Mouse (Mus musculus) intestine, postnatal 0 days (tissue): Measurements from ENCODE around the gene Ano10. TPM values are rescaled to one million over a fixed set of nuclear protein-coding genes. Genes with fewer than 3 reads are reported as not detected.

Source experiments
- ATAC-seq: fragments of 200-750 bp; cut with Nextera tagmentation; 2 replicates; pipeline ENCODE4 v1.8.0; 2017; ENCODE audit warnings: mild to moderate bottlenecking, moderate TSS enrichment, moderate library complexity
- H3K27ac ChIP-seq: fragments of 300-500 bp; sonication (generic); 2 replicates; pipeline ENCODE4 v1.5.1; 2014; ENCODE audit warnings: mild to moderate bottlenecking, low read depth, low read length, moderate library complexity
- H3K27me3 ChIP-seq: fragments of 300-500 bp; sonication (generic); replicated peaks from 2 replicates; pipeline ENCODE4 v1.6.1; 2014; ENCODE audit warnings: low read length, mixed read lengths; ENCODE audit not compliant: control insufficient read depth, insufficient read depth
- H3K36me3 ChIP-seq: fragments of 300-500 bp; sonication (generic); 2 replicates; pipeline ENCODE4 v1.6.1; 2014; ENCODE audit warnings: mild to moderate bottlenecking, moderate library complexity; ENCODE audit not compliant: control insufficient read depth, insufficient read depth
- H3K4me1 ChIP-seq: fragments of 300-500 bp; sonication (generic); replicated peaks from 2 replicates; pipeline ENCODE4 v1.6.1; 2014; ENCODE audit warnings: antibody characterized with exemption, low read length, mixed read lengths; ENCODE audit not compliant: control insufficient read depth, insufficient read depth
- H3K4me2 ChIP-seq: fragments of 300-500 bp; sonication (generic); replicated peaks from 2 replicates; pipeline ENCODE4 v1.6.1; 2014; ENCODE audit warnings: low read depth, mild to moderate bottlenecking, moderate library complexity
- H3K4me3 ChIP-seq: fragments of 300-500 bp; sonication (generic); 2 replicates; pipeline ENCODE4 v1.5.1; 2014; ENCODE audit warnings: low read depth, low read length
- H3K9ac ChIP-seq: fragments of 300-500 bp; sonication (generic); 2 replicates; pipeline ENCODE4 v1.6.1; 2014; ENCODE audit warnings: mild to moderate bottlenecking, low read depth, low read length
- H3K9me3 ChIP-seq: fragments of 300-500 bp; sonication (generic); 2 replicates; pipeline ENCODE4 v1.6.1; 2016; ENCODE audit warnings: mixed run types; ENCODE audit not compliant: control insufficient read depth
- CTCF ChIP-seq: sonication (generic); IDR thresholded peaks from 2 replicates; pipeline ENCODE4 v1.5.1; 2016; ENCODE audit warnings: low read depth, mild to moderate bottlenecking, control low read depth, antibody characterized with exemption, moderate library complexity
- WGBS: fragments of 180-500 bp; shearing (Covaris S2); extraction: QIAGEN DNeasy Blood & Tissue Kit; methylation state at CpG from one replicate; pipeline ENCODE4 v1.1.7; 2014; 5-methylcytosine and 5-hydroxymethylcytosine counted together
- polyA plus RNA-seq: library from polyadenylated mRNA; unstranded; fragments of >200 nt; fragmentation: Nextera tagmentation; extraction: Ambion mirVana; gene quantifications from 2 replicates; pipeline ENCODE4 v1.2.1, GENCODE M21; 2015

Ano10 gene
- polyA plus RNA-seq, 1 experiment from 2014 or later = 51.9 TPM

DNA sequence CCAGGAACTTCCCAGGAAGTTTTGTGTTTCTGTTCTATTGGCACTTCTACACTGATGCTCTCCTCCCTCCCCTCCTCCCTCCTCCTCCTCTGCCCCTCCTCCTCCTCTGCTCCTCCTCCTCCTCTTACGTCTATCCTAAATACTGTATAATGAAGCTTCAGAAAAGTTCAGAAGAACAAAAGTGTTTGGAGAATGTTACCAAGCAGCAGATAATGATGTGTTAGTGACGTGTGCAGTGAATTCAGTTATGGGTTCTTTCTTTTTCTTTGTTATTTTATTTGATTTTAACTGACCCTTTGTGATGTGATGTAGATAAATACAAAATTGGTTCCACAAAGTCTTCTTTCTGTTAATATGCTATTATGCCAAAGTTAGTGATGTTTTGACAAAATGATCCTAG is 155.0 kb downstream of the Ano10 start:
- 70% methylated on average over 2 of the region's 2 CpGs for WGBS
- no peak for TF ChIP-seq CTCF
- Histone ChIP-seq H3K4me3 (no peak overlapping the region), H3K4me1 (peaks cover 18% of the 10 kb centered on the region), H3K27me3 (no peaks in the 10 kb centered on the region), H3K9ac (no peak overlapping the region), H3K27ac (no peak overlapping the region), H3K4me2 (no peak overlapping the region), H3K36me3 (peaks cover 31% of the 10 kb centered on the region), H3K9me3 (no peaks in the 10 kb centered on the region)
- ATAC-seq = no peak

- Histone ChIP-seq H3K27me3 (no peaks in the 10 kb centered on the region), H3K36me3 (peaks cover 26% of the 10 kb centered on the region), H3K9ac (no peak overlapping the region), H3K4me1 (peaks cover 21% of the 10 kb centered on the region), H3K27ac (peak overlapping the region; percentile 31; the same call in 1 of the 2 replicates), H3K4me2 (no peak overlapping the region), H3K4me3 (no peak overlapping the region), H3K9me3 (no peaks in the 10 kb centered on the region)
- WGBS = 87% methylated on average over 4 of the region's 4 CpGs
- TF ChIP-seq CTCF = no peak
- ATAC-seq = no peak
These were observed 155.7 kb downstream of the Ano10 start for GRCm38 (mm10) chr9:122138371-122139029.

GRCm38 (mm10) chr9:122137960-122138359 is 156.3 kb downstream of the Ano10 start:
- Histone ChIP-seq H3K9me3 (no peaks in the 10 kb centered on the region), H3K4me2 (no peak overlapping the region), H3K36me3 (peaks cover 26% of the 10 kb centered on the region), H3K27me3 (no peaks in the 10 kb centered on the region), H3K27ac (peak overlapping the region; percentile 31; the same call in 1 of the 2 replicates), H3K4me1 (peaks cover 21% of the 10 kb centered on the region), H3K9ac (no peak overlapping the region), H3K4me3 (no peak overlapping the region)
- no peak for TF ChIP-seq CTCF
- 47% methylated on average over 1 of the region's 1 CpGs for WGBS
- no peak for ATAC-seq

GRCm38 (mm10) chr9:122135885-122136170 is 158.4 kb downstream of the Ano10 start:
- peak overlapping the region; percentile 81 for H3K27ac ChIP-seq
- 43% methylated on average over 2 of the region's 2 CpGs for WGBS
- no peak for TF ChIP-seq CTCF
- H3K4me3 ChIP-seq = no peak overlapping the region
- H3K36me3 ChIP-seq = peaks cover 26% of the 10 kb centered on the region
- H3K27me3 ChIP-seq = no peaks in the 10 kb centered on the region
- H3K4me1 ChIP-seq = peaks cover 21% of the 10 kb centered on the region
- peak; percentile 85 for ATAC-seq
- H3K9me3 ChIP-seq = no peaks in the 10 kb centered on the region
- no peak overlapping the region for H3K9ac ChIP-seq
- H3K4me2 ChIP-seq = no peak overlapping the region

DNA sequence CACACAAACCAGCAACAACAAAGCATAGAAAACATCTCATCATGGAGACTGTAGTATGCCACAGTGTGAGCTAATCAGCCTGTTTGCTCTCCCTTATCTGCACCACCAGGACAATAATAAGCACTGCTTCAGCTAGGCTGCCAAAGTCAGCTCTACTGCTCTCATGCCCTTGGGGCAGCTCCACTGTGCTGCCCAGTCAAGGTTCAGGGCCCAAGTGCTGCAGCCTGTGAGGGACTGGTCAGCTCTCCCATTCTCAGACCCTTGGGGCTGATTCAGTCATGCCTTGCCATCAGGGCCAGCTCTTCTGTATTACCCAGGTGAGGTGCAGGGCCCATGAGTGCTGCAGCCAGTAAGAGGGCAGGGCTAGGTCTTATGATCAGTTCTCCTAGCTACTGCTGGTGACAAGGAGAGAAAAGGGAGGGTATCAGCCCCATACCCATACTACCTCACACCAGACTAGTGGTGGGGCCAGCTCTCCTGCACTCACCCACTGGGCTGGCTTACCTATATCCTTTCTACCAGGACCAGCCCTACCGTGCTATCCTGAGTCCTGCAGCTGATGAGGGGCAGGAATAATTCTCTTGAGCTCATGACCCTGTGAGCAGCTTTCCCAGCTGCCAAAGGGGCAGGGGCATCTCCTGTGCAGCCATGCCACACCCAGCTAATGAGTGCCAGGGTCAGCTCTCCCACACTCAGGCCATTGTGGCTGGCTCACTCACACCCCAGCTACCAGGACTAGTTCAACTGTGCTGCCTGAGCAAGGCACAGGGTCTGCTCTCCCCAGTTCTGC is 158.9 kb downstream of the Ano10 start:
- H3K27ac ChIP-seq = peak overlapping the region; percentile 74
- ATAC-seq = peak; percentile 17
- TF ChIP-seq CTCF = no peak
- 47% methylated on average over 1 of the region's 1 CpGs for WGBS
- H3K4me2 ChIP-seq = no peak overlapping the region
- no peaks in the 10 kb centered on the region for H3K9me3 ChIP-seq
- H3K36me3 ChIP-seq = peaks cover 26% of the 10 kb centered on the region
- no peaks in the 10 kb centered on the region for H3K27me3 ChIP-seq
- H3K9ac ChIP-seq = no peak overlapping the region
- peaks cover 25% of the 10 kb centered on the region for H3K4me1 ChIP-seq
- no peak overlapping the region for H3K4me3 ChIP-seq

GRCm38 (mm10) chr9:122132145-122132544 is 162.1 kb downstream of the Ano10 start:
- no peak for TF ChIP-seq CTCF
- Histone ChIP-seq H3K4me2 (no peak overlapping the region), H3K9me3 (no peaks in the 10 kb centered on the region), H3K4me3 (no peak overlapping the region), H3K36me3 (peaks cover 14% of the 10 kb centered on the region; the same call in 1 of the 2 replicates), H3K4me1 (peaks cover 25% of the 10 kb centered on the region), H3K9ac (no peak overlapping the region), H3K27ac (no peak overlapping the region), H3K27me3 (no peaks in the 10 kb centered on the region)
- peak; percentile 36; the same call in 1 of the 2 replicates for ATAC-seq
- 34% methylated on average over 7 of the region's 7 CpGs for WGBS
